Mouse (Mus musculus): ENCODE results near the gene Mterf2.

DNA sequence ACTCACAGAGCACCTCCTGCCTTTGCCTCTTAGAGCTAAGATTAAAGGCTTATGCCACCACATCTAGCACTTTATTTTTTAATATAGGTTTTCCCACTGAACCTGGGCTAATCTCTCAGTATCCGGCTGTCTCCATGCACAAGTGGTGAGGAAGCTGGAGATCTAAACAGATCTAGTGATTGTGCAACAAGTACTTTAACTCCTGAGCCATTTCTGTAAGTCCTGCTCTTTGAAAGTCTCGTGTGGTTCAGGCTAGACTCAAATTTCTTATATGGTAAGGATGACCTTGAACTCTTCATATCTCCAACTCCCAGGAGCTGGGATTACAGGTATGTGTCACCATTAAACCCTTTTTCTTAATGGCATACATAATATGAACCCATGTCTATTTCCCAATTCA lies 48.8 kb upstream of the Mterf2 start:
- no peak for TF ChIP-seq CTCF (IDR thresholded peaks at IDR 0.05; ENCODE audit: low read depth, low read length)
- no peak for TF ChIP-seq POLR2A (IDR thresholded peaks at IDR 0.05; ENCODE audit: extremely low read depth, insufficient read depth, low read length)
